Mouse (Mus musculus) stomach, embryonic 15.5 days (tissue): ENCODE results near the gene 1700122O11Rik. TPM values are rescaled to one million over a fixed set of nuclear protein-coding genes. Genes with fewer than 3 reads are reported as not detected.

Experiments
- ATAC-seq: fragments of 200-750 bp; cut with Nextera tagmentation; 2 replicates; pipeline ENCODE4 v1.8.0; 2017; ENCODE audit warnings: low read depth, moderate number of reproducible peaks, moderate TSS enrichment; ENCODE audit not compliant: insufficient read depth, low FRiP score
- H3K27ac ChIP-seq: fragments of 300-500 bp; sonication (generic); 2 replicates; pipeline ENCODE4 v1.5.1; 2015; ENCODE audit warnings: mild to moderate bottlenecking, inconsistent platforms
- H3K27me3 ChIP-seq: fragments of 300-500 bp; sonication (generic); replicated peaks from 2 replicates; pipeline ENCODE4 v1.6.1; 2015; ENCODE audit warnings: inconsistent platforms
- H3K36me3 ChIP-seq: fragments of 300-500 bp; sonication (generic); 2 replicates; pipeline ENCODE4 v1.6.1; 2015; ENCODE audit warnings: inconsistent platforms
- H3K4me1 ChIP-seq: fragments of 300-500 bp; sonication (generic); 2 replicates; pipeline ENCODE4 v1.6.1; 2015; ENCODE audit warnings: inconsistent platforms
- H3K4me2 ChIP-seq: fragments of 300-500 bp; sonication (generic); 2 replicates; pipeline ENCODE4 v1.6.1; 2015; ENCODE audit warnings: mild to moderate bottlenecking, inconsistent platforms
- H3K4me3 ChIP-seq: fragments of 300-500 bp; sonication (generic); replicated peaks from 2 replicates; pipeline ENCODE4 v1.5.1; 2015; ENCODE audit warnings: inconsistent platforms
- H3K9ac ChIP-seq: fragments of 300-500 bp; sonication (generic); 2 replicates; pipeline ENCODE4 v1.6.1; 2015; ENCODE audit warnings: inconsistent platforms
- H3K9me3 ChIP-seq: fragments of 300-500 bp; sonication (generic); 2 replicates; pipeline ENCODE4 v1.6.1; 2016; ENCODE audit warnings: inconsistent platforms
- WGBS: fragments of 180-500 bp; shearing (Covaris S2); methylation state at CpG from one replicate; pipeline ENCODE4 v1.1.7; 2015; 5-methylcytosine and 5-hydroxymethylcytosine counted together
- polyA plus RNA-seq: library from polyadenylated mRNA; unstranded; fragments of >200 nt; fragmentation: Nextera tagmentation; extraction: Ambion mirVana; gene quantifications from 2 replicates; pipeline ENCODE4 v1.2.1, GENCODE M21; 2015

1700122O11Rik gene
- polyA plus RNA-seq, 1 experiment from 2014 or later, result not detected

- Histone ChIP-seq H3K36me3 (no peaks in the 10 kb centered on the region), H3K9me3 (no peaks in the 10 kb centered on the region), H3K4me1 (0 out of 2 replicates have a peak, but pooled peaks cover 5% of the 10 kb centered on the region), H3K9ac (no peak overlapping the region), H3K27ac (no peak overlapping the region), H3K4me3 (no peak overlapping the region), H3K4me2 (no peak overlapping the region), H3K27me3 (no peaks in the 10 kb centered on the region)
- no peak for ATAC-seq
- WGBS, result 34% methylated on average over 4 of the region's 4 CpGs
These were observed 7.5 kb upstream of the 1700122O11Rik start for GRCm38 (mm10) chr17:48045631-48046030.

GRCm38 (mm10) chr17:48043154-48043880, 5.2 kb upstream of the 1700122O11Rik start:
- no peak overlapping the region for H3K27ac ChIP-seq
- H3K4me1 ChIP-seq, result peaks cover 16% of the 10 kb centered on the region
- H3K9me3 ChIP-seq, result no peaks in the 10 kb centered on the region
- WGBS, result 71% methylated on average over 5 of the region's 5 CpGs
- no peak for ATAC-seq
- H3K36me3 ChIP-seq, result no peaks in the 10 kb centered on the region
- H3K4me3 ChIP-seq, result no peak overlapping the region
- H3K4me2 ChIP-seq, result no peak overlapping the region
- H3K27me3 ChIP-seq, result no peaks in the 10 kb centered on the region
- H3K9ac ChIP-seq, result no peak overlapping the region

- Histone ChIP-seq H3K4me1 (peaks cover 16% of the 10 kb centered on the region), H3K36me3 (no peaks in the 10 kb centered on the region), H3K4me3 (peak overlapping the region; percentile 22), H3K9ac (no peak overlapping the region), H3K4me2 (peak overlapping the region; percentile 43), H3K27ac (peak overlapping the region; percentile 80), H3K9me3 (no peaks in the 10 kb centered on the region), H3K27me3 (no peaks in the 10 kb centered on the region)
- peak; percentile 72 for ATAC-seq
- whole genome bisulfite sequencing, result 11% methylated on average over 29 of the region's 29 CpGs
These were observed 3.5 kb upstream of the 1700122O11Rik start for GRCm38 (mm10) chr17:48041351-48042287.

GRCm38 (mm10) chr17:48039232-48039866, 1.3 kb upstream of the 1700122O11Rik start:
- Histone ChIP-seq H3K27ac (peak overlapping the region; percentile 76; the same call in 1 of the 2 replicates), H3K9me3 (no peaks in the 10 kb centered on the region), H3K36me3 (no peaks in the 10 kb centered on the region), H3K4me2 (peak overlapping the region; percentile 46), H3K9ac (no peak overlapping the region), H3K27me3 (no peaks in the 10 kb centered on the region), H3K4me1 (peaks cover 16% of the 10 kb centered on the region), H3K4me3 (peak overlapping the region; percentile 18; the same call in 1 of the 2 replicates)
- WGBS, result 12% methylated on average over 14 of the region's 14 CpGs
- peak; percentile 78 for ATAC-seq

- Histone ChIP-seq H3K4me1 (peaks cover 13% of the 10 kb centered on the region), H3K27ac (no peak overlapping the region), H3K4me3 (no peak overlapping the region), H3K27me3 (no peaks in the 10 kb centered on the region), H3K9ac (no peak overlapping the region), H3K4me2 (no peak overlapping the region), H3K9me3 (no peaks in the 10 kb centered on the region), H3K36me3 (no peaks in the 10 kb centered on the region)
- ATAC-seq, result no peak
- 65% methylated on average over 3 of the region's 3 CpGs for WGBS
These were observed 1.2 kb downstream of the 1700122O11Rik start for GRCm38 (mm10) chr17:48036921-48037320.

GRCm38 (mm10) chr17:48031521-48032430, 6.3 kb downstream of the 1700122O11Rik start:
- Histone ChIP-seq H3K4me1 (peaks cover 40% of the 10 kb centered on the region), H3K27me3 (no peaks in the 10 kb centered on the region), H3K4me3 (peak overlapping the region; percentile 36), H3K36me3 (no peaks in the 10 kb centered on the region), H3K27ac (peak overlapping the region; percentile 31; the same call in 1 of the 2 replicates), H3K4me2 (peak overlapping the region; percentile 78), H3K9ac (no peak overlapping the region; the same call in 1 of the 2 replicates), H3K9me3 (no peaks in the 10 kb centered on the region)
- ATAC-seq, result peak; percentile 62
- 9% methylated on average over 38 of the region's 42 CpGs for WGBS

GRCm38 (mm10) chr17:48029241-48029640, 8.9 kb downstream of the 1700122O11Rik start:
- Histone ChIP-seq H3K4me3 (no peak overlapping the region), H3K9ac (no peak overlapping the region), H3K27me3 (no peaks in the 10 kb centered on the region), H3K9me3 (no peaks in the 10 kb centered on the region), H3K4me2 (no peak overlapping the region), H3K4me1 (peaks cover 41% of the 10 kb centered on the region), H3K27ac (peak overlapping the region; percentile 3; the same call in 1 of the 2 replicates), H3K36me3 (no peaks in the 10 kb centered on the region)
- no peak for ATAC-seq
- WGBS, result 8% methylated on average over 12 of the region's 12 CpGs

- no peaks in the 10 kb centered on the region for H3K27me3 ChIP-seq
- no peaks in the 10 kb centered on the region for H3K9me3 ChIP-seq
- H3K36me3 ChIP-seq, result no peaks in the 10 kb centered on the region
- 56% methylated on average over 5 of the region's 5 CpGs for WGBS
- H3K9ac ChIP-seq, result no peak overlapping the region
- no peak overlapping the region for H3K27ac ChIP-seq
- H3K4me2 ChIP-seq, result no peak overlapping the region
- no peak for ATAC-seq
- peaks cover 47% of the 10 kb centered on the region for H3K4me1 ChIP-seq
- H3K4me3 ChIP-seq, result no peak overlapping the region
These were observed 9.8 kb downstream of the 1700122O11Rik start for GRCm38 (mm10) chr17:48028250-48028649.

- Histone ChIP-seq H3K27ac (no peak overlapping the region), H3K9me3 (no peaks in the 10 kb centered on the region), H3K36me3 (no peaks in the 10 kb centered on the region), H3K9ac (no peak overlapping the region), H3K27me3 (no peaks in the 10 kb centered on the region), H3K4me1 (peaks cover 53% of the 10 kb centered on the region), H3K4me2 (no peak overlapping the region), H3K4me3 (no peak overlapping the region)
- WGBS, result 60% methylated on average over 6 of the region's 6 CpGs
- no peak for ATAC-seq
These were observed 10.4 kb downstream of the 1700122O11Rik start for GRCm38 (mm10) chr17:48027677-48028076.

- H3K9me3 ChIP-seq, result no peaks in the 10 kb centered on the region
- H3K4me1 ChIP-seq, result peaks cover 53% of the 10 kb centered on the region
- H3K27me3 ChIP-seq, result no peaks in the 10 kb centered on the region
- WGBS, result 94% methylated on average over 5 of the region's 5 CpGs
- ATAC-seq, result no peak
- no peak overlapping the region for H3K9ac ChIP-seq
- H3K4me2 ChIP-seq, result no peak overlapping the region
- H3K27ac ChIP-seq, result no peak overlapping the region
- H3K36me3 ChIP-seq, result no peaks in the 10 kb centered on the region
- H3K4me3 ChIP-seq, result no peak overlapping the region
These were observed 11.1 kb downstream of the 1700122O11Rik start for GRCm38 (mm10) chr17:48027019-48027418.

GRCm38 (mm10) chr17:48024045-48024444, 14.0 kb downstream of the 1700122O11Rik start:
- H3K4me1 ChIP-seq, result peaks cover 38% of the 10 kb centered on the region
- no peak for ATAC-seq
- no peak overlapping the region for H3K4me3 ChIP-seq
- no peaks in the 10 kb centered on the region for H3K27me3 ChIP-seq
- 72% methylated on average over 8 of the region's 8 CpGs for WGBS
- no peak overlapping the region for H3K4me2 ChIP-seq
- no peak overlapping the region for H3K27ac ChIP-seq
- no peaks in the 10 kb centered on the region for H3K36me3 ChIP-seq
- no peaks in the 10 kb centered on the region for H3K9me3 ChIP-seq
- no peak overlapping the region for H3K9ac ChIP-seq
